Comparison of ENCODE assay signal across 17 mouse cellular contexts in genomic region chr1:95030579-95030978, GRCm38 (mm10).
"Had no signal": no experiment of that assay in that cellular context is flagged by ENCODE, and none has a peak within 500 bp of the region (broad histone marks: within the 10 kb centered on the region; RNA-seq: fewer than 3 reads in every experiment).

No protein-coding gene starts in this region.

- H3K4me3 ChIP-seq: neural tube, embryonic 12.5 days; neural tube, embryonic 13.5 days; neural tube, embryonic 15.5 days; stomach, embryonic 15.5 days had no signal

- H3K4me2 ChIP-seq: neural tube, embryonic 12.5 days; neural tube, embryonic 13.5 days; neural tube, embryonic 15.5 days; stomach, embryonic 15.5 days had no signal

- DNase-seq: retina, postnatal 1 day; right cerebral cortex, adult 18-20 months; right cerebral cortex, postnatal 14 days; right cerebral cortex, postnatal 25 days; right cerebral cortex, postnatal 4 days; spleen, adult 18-20 months; thymus, adult 18-20 months; thymus, adult 2 months; thymus, postnatal 14 days; thymus, postnatal 25 days; thymus, postnatal 36 days; thymus, postnatal 4 days had no signal

- H3K9ac ChIP-seq: neural tube, embryonic 12.5 days; neural tube, embryonic 13.5 days; neural tube, embryonic 15.5 days; stomach, embryonic 15.5 days had no signal

- H3K9me3 ChIP-seq: neural tube, embryonic 12.5 days; neural tube, embryonic 13.5 days; neural tube, embryonic 15.5 days; stomach, embryonic 15.5 days had no signal

- H3K4me1 ChIP-seq: neural tube, embryonic 12.5 days; neural tube, embryonic 13.5 days; neural tube, embryonic 15.5 days; stomach, embryonic 15.5 days had no signal

- H3K36me3 ChIP-seq: neural tube, embryonic 12.5 days; neural tube, embryonic 13.5 days; neural tube, embryonic 15.5 days; stomach, embryonic 15.5 days had no signal

- H3K27me3 ChIP-seq: neural tube, embryonic 12.5 days; neural tube, embryonic 13.5 days; neural tube, embryonic 15.5 days; stomach, embryonic 15.5 days had no signal

- H3K27ac ChIP-seq: neural tube, embryonic 12.5 days; neural tube, embryonic 13.5 days; neural tube, embryonic 15.5 days; stomach, embryonic 15.5 days; stomach, postnatal 0 days had no signal
